Mouse (Mus musculus) liver, embryonic 11.5 days (tissue): Measurements from ENCODE around the gene Rbms2. TPM values are rescaled to one million over a fixed set of nuclear protein-coding genes. Genes with fewer than 3 reads are reported as not detected.
"Not testable (repeated sequence)": the region's sequence is repeated elsewhere in the genome, so short reads cannot be mapped to it uniquely, and the experiment has no call there.

Experiments
- ATAC-seq: fragments of 200-750 bp; cut with Nextera tagmentation; replicated peaks from 2 replicates; pipeline ENCODE4 v1.8.0; 2017; ENCODE audit warnings: moderate number of reproducible peaks, mild to moderate bottlenecking, moderate TSS enrichment, moderate library complexity; ENCODE audit not compliant: low FRiP score
- DNase-seq: peaks from one replicate; pipeline ENCODE4 v3.0.0-alpha.2; 2017; ENCODE audit warnings: low spot score
- H3K27ac ChIP-seq: fragments of 300-500 bp; sonication (generic); 2 replicates; pipeline ENCODE4 v1.5.1; 2014; ENCODE audit warnings: mild to moderate bottlenecking, low read depth, low read length, control low read depth
- H3K27me3 ChIP-seq: fragments of 300-500 bp; sonication (generic); replicated peaks from 2 replicates; pipeline ENCODE4 v1.6.1; 2014; ENCODE audit warnings: low read length, mixed read lengths; ENCODE audit not compliant: control insufficient read depth, insufficient read depth
- H3K36me3 ChIP-seq: fragments of 300-500 bp; sonication (generic); 2 replicates; pipeline ENCODE4 v1.6.1; 2014; ENCODE audit warnings: mild to moderate bottlenecking, low read length, moderate library complexity, mixed read lengths; ENCODE audit not compliant: control insufficient read depth, insufficient read depth
- H3K4me1 ChIP-seq: fragments of 300-500 bp; sonication (generic); replicated peaks from 2 replicates; pipeline ENCODE4 v1.6.1; 2014; ENCODE audit warnings: low read length, mixed read lengths; ENCODE audit not compliant: control insufficient read depth, insufficient read depth
- H3K4me2 ChIP-seq: fragments of 300-500 bp; sonication (generic); 2 replicates; pipeline ENCODE4 v1.6.1; 2014; ENCODE audit warnings: mild to moderate bottlenecking, control low read depth, moderate library complexity
- H3K4me3 ChIP-seq: fragments of 300-500 bp; sonication (generic); 2 replicates; pipeline ENCODE4 v1.5.1; 2014; ENCODE audit warnings: low read depth, low read length, control low read depth
- H3K9ac ChIP-seq: fragments of 300-500 bp; sonication (generic); 2 replicates; pipeline ENCODE4 v1.6.1; 2014; ENCODE audit warnings: low read depth, low read length, control low read depth
- H3K9me3 ChIP-seq: fragments of 300-500 bp; sonication (generic); 2 replicates; pipeline ENCODE4 v1.6.1; 2016; ENCODE audit warnings: low read length, inconsistent platforms, mixed read lengths; ENCODE audit not compliant: control insufficient read depth
- WGBS: fragments of 180-500 bp; shearing (Covaris S2); extraction: QIAGEN DNeasy Blood & Tissue Kit; methylation state at CpG from one replicate; pipeline ENCODE4 v1.1.7; 2014; 5-methylcytosine and 5-hydroxymethylcytosine counted together
- polyA plus RNA-seq: library from polyadenylated mRNA; unstranded; fragments of >200 nt; fragmentation: Nextera tagmentation; extraction: Ambion mirVana; gene quantifications from 2 replicates; pipeline ENCODE4 v1.2.1, GENCODE M21; 2014

The Rbms2 gene
- polyA plus RNA-seq, 1 experiment from 2014 or later: 17.0 TPM

DNA sequence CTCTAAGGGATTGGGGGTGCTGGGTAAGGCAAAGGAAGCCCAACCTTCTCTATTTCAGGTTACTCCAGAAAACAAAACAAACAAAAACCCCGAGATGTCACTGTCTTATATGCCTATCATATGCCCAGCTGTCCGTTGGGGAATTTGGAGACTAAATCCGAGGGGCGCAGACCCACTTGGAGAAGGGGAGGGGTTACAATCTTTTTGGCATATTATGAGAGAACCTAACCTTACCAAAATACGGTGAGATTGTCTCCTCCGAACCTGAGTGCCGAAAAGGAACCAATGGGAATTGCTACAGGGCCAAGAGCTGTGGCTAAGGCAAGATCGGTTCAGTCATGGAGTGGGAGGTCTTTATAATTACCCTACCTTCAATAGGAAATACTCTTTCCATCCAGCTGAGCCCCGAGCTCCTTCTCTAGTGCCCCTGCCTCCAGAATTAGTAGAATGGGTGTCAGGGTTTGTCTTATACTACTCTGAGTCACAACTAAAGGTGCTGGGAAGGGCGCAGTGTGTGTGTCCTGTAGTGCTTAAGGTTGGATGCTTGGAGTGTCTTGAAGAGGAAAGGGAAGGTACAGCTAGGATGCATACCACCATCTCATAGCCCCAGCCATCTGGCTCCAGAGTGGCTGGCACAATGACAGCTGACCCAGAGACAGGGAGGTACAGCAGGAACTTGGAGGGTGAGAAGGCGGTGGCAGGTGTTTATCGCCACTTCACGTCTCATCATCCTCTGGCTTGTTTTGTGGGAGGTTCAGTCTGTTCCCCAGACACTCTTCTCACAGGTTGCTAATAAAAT is 86.4 kb downstream of the Rbms2 start:
- Histone ChIP-seq H3K9me3 (no peaks in the 10 kb centered on the region), H3K4me1 (peaks cover 54% of the 10 kb centered on the region), H3K27ac (peak overlapping the region; percentile 91), H3K4me3 (peak overlapping the region; percentile 88), H3K4me2 (peak overlapping the region; percentile 98), H3K36me3 (peaks cover 14% of the 10 kb centered on the region), H3K27me3 (no peaks in the 10 kb centered on the region), H3K9ac (peak overlapping the region; percentile 76)
- ATAC-seq (no peak), DNase-seq (no peak)
- WGBS: 31% methylated on average over 13 of the region's 13 CpGs

DNA sequence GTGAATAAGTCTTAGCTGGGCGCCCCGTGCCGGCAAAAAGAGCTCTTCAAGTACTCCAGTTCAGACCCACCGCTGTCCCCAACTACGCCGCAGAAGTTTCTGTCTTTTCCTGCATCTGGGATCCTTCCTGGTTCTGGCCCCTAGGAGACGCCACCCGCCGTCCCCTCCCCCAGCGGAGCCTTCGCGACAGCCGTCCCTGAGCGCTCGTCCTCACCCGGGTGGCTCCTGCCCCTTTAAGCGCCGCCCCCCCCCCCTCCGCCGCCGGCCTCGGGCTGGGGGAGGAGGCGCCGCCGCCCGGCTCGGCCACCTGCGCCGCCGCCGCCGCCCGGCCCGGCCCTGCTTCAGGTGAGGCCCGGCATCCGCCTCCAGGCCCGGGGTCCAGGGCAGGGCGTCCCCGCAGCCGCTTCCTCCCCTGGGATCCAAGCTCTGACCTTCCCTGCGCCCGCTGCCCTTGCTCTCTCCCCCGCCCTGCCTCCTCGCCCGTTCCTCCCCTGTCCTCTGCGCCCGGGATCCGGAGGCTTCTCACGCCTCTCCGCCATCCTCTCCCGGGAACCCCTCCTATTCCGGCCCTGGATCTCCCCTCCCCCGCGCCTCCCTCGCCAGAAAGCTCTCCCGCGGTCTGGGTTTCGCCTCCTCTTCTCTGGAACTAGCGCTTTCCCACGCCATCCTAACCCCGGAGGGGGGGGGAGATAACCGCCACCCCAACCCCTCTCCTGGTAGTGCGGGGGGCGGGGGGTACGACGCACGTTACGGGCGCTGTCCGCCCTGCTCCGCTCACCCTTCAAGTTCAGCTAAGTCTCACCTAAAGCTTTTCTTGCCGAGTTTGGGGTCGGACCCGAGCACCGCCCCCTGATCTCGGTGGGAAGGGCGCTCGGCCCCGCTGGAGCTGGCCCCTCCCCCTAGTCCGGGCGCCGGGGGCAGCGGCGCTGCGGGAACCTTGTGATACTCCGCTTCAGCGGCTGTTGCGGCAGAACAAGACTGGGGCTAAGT is 87.3 kb downstream of the Rbms2 start:
- Histone ChIP-seq H3K4me1 (peaks cover 56% of the 10 kb centered on the region), H3K36me3 (peaks cover 23% of the 10 kb centered on the region), H3K9ac (peak overlapping the region; percentile 76), H3K27me3 (no peaks in the 10 kb centered on the region), H3K27ac (peak overlapping the region; percentile 91), H3K9me3 (no peaks in the 10 kb centered on the region), H3K4me3 (peak overlapping the region; percentile 88), H3K4me2 (peak overlapping the region; percentile 98)
- under 1% methylated on average over 81 of the region's 88 CpGs for WGBS
- peak; percentile 44 for ATAC-seq
- DNase-seq: peak; percentile 87

DNA sequence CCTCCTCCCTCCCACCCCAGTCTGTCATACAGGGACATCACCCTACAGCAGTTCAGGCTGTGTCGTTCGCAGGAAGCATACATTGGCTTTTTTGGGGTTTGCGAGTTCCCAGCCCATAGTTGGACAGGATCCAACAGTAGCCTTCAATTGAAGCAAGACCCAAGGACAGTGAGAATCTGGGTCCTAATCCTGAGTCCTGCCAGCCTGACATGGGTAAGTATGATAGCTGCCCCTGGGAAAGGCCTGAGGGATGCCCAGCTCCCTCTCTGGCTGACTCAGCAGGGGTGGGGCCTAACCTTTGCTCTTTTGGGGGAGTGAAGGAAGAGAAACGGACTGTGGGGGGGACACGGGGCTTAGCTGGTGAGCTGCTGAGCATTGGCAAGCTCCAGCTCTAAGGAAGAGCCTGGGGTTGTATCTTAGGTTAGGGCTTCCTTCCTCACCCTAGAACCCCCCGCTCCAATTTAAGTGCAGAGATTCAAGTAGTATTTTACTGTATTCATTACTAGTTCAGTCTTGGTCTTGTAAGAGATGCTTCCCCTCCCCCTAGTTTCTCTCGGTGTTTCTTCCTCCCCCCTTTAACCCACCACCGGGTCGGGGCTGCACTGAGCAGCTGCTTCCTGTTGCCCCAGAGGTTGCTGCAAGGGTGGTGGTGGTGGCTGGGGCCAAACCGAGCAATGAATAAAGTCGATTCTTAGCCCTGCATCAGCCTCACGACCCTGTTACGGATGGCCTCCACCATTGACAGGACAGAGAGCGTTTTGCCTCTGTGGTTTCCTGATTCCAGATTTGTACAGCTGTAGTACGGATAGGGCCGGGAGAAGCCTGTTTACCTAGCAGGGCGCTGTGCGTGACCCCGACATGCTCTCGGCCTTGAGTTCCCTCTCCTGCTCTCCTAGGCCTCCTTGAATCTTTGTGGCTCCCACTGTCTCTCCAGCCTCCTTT is 88.3 kb downstream of the Rbms2 start, which contains the start of gene Baz2a:
TSS of gene Baz2a (plus strand) at position 14 of the 942 bp plus-strand sequence.
- peak within 1 kb of the TSS; percentile 91 for H3K27ac ChIP-seq
- H3K4me2 ChIP-seq: peak within 1 kb of the TSS; percentile 98
- H3K9ac ChIP-seq: peak within 1 kb of the TSS; percentile 76
- H3K27me3 ChIP-seq: no peaks in the 10 kb centered on the region
- H3K36me3 ChIP-seq: peaks cover 28% of the 10 kb centered on the region
- WGBS: 2% methylated on average over 20 of the region's 20 CpGs
- DNase-seq (peak; percentile 76), ATAC-seq (peak; percentile 32)
- peaks cover 57% of the 10 kb centered on the region for H3K4me1 ChIP-seq
- H3K9me3 ChIP-seq: no peaks in the 10 kb centered on the region
- H3K4me3 ChIP-seq: peak within 1 kb of the TSS; percentile 88

DNA sequence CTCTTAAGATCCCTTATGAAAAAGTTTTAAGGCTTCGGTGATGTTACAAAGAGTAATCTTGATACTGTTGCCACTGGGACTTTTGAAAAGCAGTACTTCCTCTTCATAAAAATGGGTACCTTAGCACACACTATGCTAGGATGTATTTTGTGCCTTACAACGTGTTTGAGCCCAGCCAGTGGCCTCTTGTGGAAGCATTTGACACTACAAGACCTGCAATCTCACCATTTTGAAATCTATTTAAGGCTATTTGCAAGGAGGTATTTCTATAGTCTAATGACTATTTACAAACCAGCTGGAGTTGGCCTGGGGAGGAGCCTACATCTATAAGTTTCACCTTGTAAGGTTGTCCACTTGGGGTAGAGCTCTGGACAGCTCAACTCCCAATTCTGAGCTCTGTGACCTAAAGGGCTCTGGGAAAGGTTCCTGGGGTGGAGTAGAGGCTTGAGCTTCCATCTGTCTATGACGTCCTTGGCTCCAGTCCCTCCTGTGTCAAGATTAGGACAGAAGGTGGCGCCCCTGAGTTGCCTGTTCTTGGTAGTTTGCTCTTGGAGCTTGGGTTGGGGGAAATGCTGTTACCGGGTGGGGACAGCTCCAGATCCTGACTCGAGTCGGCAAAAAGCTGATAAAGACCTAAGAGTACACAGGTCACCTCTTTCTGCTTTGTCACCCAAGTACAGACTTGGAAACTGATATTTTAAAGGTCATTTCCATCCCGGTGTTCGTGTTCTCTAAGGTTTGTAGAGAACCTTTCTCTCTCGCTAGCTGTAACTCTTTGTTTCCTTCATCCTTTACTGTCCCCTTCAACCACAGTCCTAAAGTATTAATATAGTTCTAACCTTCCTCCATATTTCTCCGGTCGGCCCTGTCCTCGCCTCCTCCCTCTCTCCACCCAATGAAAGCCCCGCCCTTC is 89.2 kb downstream of the Rbms2 start:
- Histone ChIP-seq H3K27me3 (no peaks in the 10 kb centered on the region), H3K36me3 (peaks cover 36% of the 10 kb centered on the region), H3K9ac (peak overlapping the region; percentile 76), H3K9me3 (no peaks in the 10 kb centered on the region), H3K4me3 (peak overlapping the region; percentile 88), H3K27ac (peak overlapping the region; percentile 91), H3K4me2 (peak overlapping the region; percentile 98), H3K4me1 (peaks cover 51% of the 10 kb centered on the region)
- ATAC-seq: peak; percentile 81
- WGBS: 6% methylated on average over 14 of the region's 14 CpGs
- peak; percentile 88 for DNase-seq

DNA sequence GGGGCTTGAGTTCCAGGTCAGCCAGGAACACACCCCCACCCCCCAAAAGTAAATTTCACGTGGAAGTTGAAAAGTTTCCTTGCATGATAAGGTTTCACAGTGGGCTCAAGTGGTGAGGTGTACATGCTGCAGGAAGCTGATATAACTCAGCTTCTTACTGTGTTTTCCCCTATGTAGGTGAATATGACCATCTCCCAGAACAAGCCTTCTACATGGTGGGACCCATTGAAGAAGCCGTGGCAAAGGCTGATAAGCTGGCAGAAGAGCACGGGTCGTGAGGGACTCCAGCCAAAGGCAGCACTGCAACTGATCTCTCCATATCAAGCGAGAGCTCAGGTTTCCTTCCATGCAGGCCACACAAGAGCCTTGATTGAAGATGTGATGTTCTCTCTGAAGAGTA is 90.3 kb downstream of the Rbms2 start:
- Histone ChIP-seq H3K27me3 (no peaks in the 10 kb centered on the region), H3K9me3 (no peaks in the 10 kb centered on the region), H3K27ac (no peak overlapping the region), H3K4me3 (no peak overlapping the region), H3K4me1 (peaks cover 46% of the 10 kb centered on the region), H3K36me3 (peaks cover 46% of the 10 kb centered on the region), H3K9ac (no peak overlapping the region), H3K4me2 (no peak overlapping the region)
- 38% methylated on average over 5 of the region's 5 CpGs for WGBS
- ATAC-seq: no peak
- no peak for DNase-seq

DNA sequence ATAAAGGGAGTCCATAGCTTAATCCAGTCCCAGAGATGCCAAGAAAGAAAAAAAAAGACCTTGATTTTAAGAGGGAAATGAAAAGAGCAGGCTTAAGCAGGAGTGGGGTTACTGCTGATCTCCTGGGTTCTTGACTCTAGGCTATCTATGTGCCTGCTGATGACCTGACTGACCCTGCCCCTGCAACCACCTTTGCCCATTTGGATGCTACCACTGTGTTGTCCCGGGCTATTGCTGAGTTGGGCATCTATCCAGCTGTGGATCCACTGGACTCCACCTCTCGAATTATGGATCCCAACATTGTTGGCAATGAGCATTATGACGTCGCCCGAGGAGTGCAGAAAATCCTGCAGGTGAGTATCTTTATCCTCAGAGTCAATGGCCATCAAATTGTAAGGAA is 91.9 kb downstream of the Rbms2 start:
- Histone ChIP-seq H3K27ac (no peak overlapping the region), H3K27me3 (no peaks in the 10 kb centered on the region)
- no peak for ATAC-seq

DNA sequence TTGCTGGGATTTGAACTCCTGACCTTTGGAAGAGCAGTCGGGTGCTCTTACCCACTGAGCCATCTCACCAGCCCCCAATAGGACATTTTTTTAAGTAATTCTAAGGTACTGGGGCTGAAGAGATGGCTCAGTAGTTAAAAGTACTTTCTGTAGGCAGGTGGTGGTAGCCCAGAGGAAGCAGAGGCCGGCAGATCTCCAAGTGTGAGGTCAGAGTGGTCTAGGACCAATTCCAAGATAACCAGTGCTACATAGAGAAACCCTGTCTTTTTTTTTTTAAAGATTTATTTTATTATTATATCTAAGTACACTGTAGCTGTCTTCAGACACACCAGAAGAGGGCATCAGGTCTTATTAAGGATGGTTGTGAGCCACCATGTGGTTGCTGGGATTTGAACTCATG is 92.9 kb downstream of the Rbms2 start:
- H3K4me2 ChIP-seq, H3K9ac ChIP-seq, ATAC-seq, H3K9me3 ChIP-seq, DNase-seq, H3K4me3 ChIP-seq, H3K27ac ChIP-seq, H3K27me3 ChIP-seq: not testable (repeated sequence)
- peaks cover 37% of the 10 kb centered on the region for H3K4me1 ChIP-seq
- peaks cover 55% of the 10 kb centered on the region for H3K36me3 ChIP-seq
- WGBS: 78% methylated on average over 2 of the region's 2 CpGs

More for the DNA sequence above, 91.9 kb downstream of the Rbms2 start:
- H3K4me2 ChIP-seq: no peak overlapping the region
- peaks cover 37% of the 10 kb centered on the region for H3K4me1 ChIP-seq
- H3K9ac ChIP-seq: no peak overlapping the region
- peaks cover 55% of the 10 kb centered on the region for H3K36me3 ChIP-seq
- H3K4me3 ChIP-seq: no peak overlapping the region
- 90% methylated on average over 5 of the region's 5 CpGs for WGBS
- H3K9me3 ChIP-seq: no peaks in the 10 kb centered on the region
- no peak for DNase-seq
